Mouse (Mus musculus) gastrocnemius, postnatal 36 days (tissue): ENCODE data around the gene Vps53. TPM values are rescaled to one million over a fixed set of nuclear protein-coding genes. Genes with fewer than 3 reads are reported as not detected.
"Not testable (repeated sequence)": the region's sequence is repeated elsewhere in the genome, so short reads cannot be mapped to it uniquely, and the experiment has no call there.

ENCODE experiments used
- DNase-seq, 2 experiments: peaks; one replicate each; pipeline ENCODE4 v3.0.0; 2022
- intact Hi-C: fragments of 180-260 bp; cut with DNase I; formaldehyde crosslinking; loops from one replicate; pipeline ENCODE4 v1.15.1; 2025
- total RNA-seq, 2 experiments: library from RNA; stranded (reverse); gene quantifications; 2 replicates each; pipeline ENCODE4 v1.2.3; 2021

Vps53 gene
- total RNA-seq, 2 experiments from 2014 or later = 20.2 TPM

DNA sequence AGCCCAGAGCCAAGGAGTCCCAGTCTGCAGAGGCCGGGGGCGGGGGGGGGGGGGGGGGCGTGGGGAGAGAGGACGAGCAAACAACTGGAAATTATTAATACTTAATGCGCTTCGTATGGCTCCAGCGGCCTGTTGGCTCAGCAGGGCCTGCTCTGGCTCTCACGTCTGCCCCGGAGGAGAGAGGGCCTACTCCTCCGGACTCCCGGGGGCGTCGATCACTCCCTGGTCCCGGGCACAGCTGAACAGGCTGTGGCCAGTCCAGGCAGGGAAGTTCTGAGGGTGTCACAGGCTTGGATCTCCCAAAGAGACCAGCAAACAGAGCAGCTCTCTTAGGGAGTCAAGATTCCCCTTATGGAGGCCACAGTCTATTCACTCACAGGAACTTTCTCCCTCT lies 151.4 kb downstream of the Vps53 start:
- intact Hi-C loops = loop anchor here (5.0 kb wide), 2 partner anchors 54 to 139 kb away; no protein-coding TSS in a partner anchor
- no peak for DNase-seq

DNA sequence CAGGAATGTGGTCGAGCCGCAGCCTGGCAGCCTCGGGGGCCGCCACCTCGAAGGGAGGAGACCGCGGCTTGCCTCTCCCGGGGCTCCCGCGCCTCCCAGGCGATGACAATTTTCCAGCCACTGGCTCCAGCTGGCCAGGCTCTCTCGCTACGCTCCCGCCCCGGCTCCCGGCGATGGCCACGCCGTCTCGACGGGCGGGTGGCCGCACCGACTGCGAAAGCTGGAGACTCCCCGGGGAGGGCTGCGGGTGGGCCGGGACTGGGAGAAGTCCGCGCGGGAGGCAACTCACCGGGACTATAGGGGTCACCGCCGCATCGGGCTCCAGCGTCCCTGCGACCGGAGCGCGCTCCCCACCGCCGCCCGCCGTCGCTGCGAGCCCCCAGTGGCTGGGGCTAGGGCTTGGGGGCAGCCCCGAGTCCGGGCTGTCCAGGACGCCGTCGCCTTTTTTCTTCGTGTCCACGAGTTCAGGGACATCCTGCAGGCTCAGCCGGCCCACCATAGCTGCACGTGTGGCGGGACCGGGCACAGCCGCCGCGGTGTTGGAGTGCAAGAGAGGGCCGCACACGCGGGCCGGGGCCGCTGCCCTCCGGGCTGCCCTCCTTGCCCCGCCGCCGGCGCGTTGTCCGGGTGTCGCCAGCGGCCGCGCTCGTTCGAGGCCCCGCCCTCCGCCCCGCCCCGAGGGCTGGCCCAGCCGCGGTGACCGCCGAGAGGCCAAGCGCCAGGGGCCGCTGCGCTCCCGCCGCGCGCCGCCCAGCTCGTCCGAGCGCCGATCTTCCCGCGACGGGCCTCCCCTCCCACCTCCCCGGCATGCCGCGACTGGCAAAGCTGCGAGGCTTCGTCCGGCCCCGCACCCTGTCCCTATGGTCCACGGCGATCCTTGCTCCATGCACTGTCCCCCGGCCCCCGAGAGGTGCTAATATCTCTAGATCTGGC lies 152.0 kb downstream of the Vps53 start, which contains the start of gene Rflnb:
Rflnb (minus strand) TSS at position 644 of the 933 bp plus-strand sequence.
- peak; percentile 85 to 87 for DNase-seq
- intact Hi-C loops = loop anchor here (5.0 kb wide), 2 partner anchors 55 to 140 kb away; no protein-coding TSS in a partner anchor

DNA sequence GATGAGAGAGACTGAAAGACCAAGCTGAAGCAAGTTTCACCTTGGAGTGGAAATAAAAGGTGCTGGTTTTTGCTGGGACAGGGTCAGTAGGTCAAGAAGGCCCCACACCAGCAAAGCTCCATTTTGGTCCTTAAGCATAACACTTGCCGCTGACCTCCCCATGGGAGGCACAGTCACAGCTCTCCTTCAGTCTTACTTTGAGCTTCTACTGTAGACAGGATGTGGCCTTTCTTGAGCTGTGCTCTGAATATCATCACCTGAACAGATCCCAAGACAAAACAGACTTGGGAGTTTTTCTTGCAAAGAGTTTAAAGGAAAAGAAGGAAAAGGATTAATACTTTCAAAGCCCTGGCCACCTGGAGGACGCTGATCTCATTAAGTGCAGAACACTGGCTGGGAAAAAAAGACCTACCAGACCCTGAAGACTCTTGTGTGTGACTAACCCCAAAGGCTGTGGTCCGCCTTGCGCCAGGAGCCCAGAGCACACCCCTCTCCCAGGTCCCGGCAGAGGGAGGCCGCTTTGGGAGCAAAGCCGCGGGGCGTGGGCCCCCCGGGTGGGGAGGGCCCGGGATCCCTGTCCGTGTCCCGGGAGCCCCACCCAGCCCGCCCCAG lies 152.8 kb downstream of the Vps53 start:
- DNase-seq = no peak
- intact Hi-C loops = loop anchor here (5.0 kb wide), 2 partner anchors 56 to 141 kb away; no protein-coding TSS in a partner anchor

DNA sequence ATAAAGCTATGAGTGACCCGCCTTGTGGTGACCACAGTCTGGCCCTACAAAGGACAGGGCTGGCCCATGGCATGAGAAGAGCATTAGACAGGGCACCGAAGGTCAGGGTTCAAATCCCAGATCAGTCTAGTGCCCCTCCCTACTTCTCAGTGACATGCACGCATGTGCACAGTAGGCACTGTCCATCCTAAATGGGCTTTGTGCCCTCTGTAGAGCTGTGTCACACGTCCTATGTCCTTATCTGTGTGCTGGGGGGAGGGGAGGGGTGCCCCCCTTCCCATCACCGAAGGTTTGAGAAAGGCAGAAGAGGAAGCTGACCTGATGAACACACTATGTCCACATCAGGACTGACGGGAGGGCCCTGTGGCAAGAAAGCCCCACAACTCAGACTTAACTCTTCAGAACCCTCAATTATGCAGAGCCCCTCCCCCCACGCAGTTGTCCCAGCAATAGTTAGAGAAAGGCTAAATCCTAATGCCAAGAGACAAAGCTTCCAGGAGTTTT lies 154.3 kb downstream of the Vps53 start:
- DNase-seq = no peak
- intact Hi-C loops = loop anchor here (5.0 kb wide), 2 partner anchors 57 to 142 kb away; no protein-coding TSS in a partner anchor

DNA sequence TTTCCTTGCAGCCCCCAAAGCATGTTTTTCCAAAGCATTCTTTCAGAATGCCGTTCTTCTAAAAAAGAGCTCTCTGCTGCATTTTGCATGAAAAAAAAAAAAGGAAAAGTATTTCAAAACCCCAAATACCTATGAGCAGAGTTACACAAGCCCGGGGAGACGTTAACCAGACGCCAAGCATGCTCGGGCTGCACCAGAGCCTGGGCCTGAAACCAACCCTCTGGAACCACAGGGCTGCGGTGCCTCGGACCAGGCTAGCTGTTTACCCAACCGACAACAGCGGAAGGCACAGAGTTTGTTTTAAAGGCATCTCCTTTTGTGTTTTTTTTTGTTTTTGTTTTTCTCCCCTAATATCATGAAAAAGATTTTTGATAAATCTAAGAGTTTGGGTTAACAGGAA lies 158.5 kb downstream of the Vps53 start:
- DNase-seq = no peak
- intact Hi-C loops = no loop called here

DNA sequence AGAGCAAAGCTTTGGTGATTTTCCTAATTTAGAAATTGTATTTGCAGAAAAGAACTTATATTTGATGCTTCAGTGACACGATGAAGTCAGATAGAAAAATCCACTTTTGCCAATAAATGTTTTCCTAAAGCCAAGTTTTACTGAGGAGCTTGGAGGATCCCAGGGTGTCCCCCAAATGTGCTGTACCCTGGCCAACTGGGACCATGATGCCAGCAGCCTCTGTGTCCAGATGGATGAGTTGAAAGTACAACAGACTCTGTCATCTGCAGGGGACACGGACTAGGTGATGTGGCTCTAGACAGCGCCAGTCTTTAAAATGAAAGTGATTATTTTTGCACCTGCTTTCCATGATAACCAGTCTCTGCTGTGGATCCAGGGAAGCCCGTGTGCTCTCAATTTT lies 159.6 kb downstream of the Vps53 start:
- DNase-seq = no peak
- intact Hi-C loops = no loop called here

DNA sequence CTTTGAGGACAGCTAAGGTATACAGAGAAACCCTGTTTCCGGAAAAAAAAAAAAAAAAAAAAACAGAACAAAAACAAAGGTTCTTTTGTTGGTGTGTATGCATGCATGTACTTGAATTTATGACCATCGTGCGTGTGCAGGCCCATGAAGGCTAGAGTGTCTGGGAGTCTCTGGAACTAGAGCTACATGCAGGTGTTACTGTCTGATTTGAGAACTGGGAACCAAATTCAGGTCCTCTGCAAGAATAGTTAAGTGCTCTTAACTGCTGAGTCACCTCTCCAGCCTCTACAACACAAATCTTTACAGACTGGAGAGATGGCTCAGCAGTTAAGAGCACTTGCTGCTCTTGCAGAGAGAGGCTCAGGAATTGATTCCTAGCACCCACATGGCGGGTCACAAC lies 163.6 kb downstream of the Vps53 start:
- intact Hi-C loops = no loop called here

DNA sequence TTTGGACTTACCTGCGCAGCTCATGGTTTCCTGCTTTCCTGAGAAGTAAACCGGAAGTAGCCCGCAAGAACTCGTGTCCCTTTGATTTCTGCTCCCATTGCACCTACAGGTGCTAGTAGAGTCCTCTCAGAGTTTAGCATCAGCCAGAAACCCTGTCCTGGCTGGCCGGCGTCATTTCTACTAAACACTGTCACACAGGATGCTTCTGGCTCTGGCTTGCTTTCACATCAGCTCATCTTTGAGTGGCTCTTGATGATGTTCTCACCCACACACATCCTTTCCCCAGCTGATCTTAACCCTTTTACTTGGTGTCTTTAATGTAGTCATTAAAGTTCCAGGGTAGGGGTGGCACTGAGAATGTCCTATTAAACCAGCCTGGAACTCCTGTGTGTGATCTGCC lies 164.2 kb downstream of the Vps53 start:
- intact Hi-C loops = no loop called here
- DNase-seq = no peak

More for the DNA sequence above, 163.6 kb downstream of the Vps53 start:
- no peak for DNase-seq

DNA sequence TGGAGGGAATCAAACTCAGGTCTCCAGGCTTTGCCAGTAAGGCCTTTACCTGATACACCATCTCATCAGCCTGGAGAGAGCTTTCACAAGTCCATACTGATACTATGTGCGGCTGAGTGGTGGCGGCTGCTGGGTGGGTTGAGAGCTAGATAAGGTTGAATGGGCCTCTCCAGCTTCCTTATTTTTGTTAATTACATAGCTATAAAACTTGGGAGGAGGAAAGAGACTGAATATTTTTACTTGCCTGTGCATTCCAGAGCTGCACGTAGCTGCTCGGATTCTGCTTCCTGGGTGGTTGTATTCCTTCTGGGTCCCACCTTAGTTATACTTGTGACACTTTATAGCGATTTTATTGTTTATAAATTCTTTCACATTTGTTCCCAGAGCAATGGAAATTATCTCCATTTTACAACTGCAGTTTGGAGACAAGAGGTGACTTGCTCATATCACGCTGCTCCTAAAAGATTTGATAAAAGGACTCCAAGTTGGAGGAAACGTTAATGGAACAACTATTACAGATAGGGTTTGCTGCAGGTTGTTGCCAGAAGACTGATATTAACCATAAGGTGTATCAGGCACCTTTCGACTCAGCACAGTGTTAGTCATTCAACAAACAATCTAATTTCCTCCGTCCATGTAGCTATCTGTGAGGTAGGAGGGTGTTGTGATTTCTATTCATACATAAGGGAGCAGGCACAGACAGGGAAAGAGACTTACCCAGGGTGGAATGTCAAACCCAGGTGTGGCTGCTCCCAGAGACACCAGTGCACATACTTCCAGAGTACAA lies 168.4 kb downstream of the Vps53 start:
- no peak for DNase-seq

DNA sequence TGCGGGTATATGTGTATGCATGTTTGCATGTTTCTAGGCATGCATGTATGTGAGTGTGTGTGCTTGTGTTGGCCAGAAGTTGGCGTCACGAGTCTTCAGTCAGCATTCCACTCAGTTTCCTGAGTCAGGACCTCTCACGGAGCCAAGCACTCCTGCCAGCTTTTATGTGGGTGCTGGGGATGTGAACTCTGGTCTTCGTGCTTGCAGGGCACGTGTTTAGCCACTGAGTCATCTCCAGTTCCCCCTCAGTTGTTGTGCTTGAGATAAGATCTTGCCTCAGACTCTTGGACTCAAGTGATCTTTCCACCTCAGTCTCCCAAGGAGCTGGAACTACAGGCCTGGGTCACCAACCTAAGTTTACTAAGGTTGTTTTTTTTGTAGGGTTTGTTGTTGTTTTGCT lies 170.3 kb downstream of the Vps53 start:
- intact Hi-C loops = no loop called here

More for the DNA sequence above, 168.4 kb downstream of the Vps53 start:
- intact Hi-C loops = no loop called here

DNA sequence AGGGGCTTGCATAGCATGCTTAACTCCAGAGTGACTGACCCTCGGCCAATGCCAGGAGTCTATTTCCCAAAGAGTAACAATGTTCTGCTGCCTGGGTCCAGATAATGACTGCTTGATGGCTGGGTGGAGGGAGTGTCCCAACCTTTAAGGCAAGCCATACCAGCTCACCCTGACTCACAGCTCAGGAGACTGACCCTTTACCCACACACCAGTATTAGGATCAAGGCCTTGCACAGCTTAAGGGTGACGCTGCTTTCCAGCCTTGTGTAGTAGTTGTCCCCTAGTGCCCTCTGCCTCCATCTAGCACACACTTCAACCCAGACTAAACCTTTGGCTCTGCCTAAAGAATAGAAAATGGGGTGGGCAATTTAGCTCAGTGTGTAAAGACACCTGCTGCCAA lies 171.3 kb downstream of the Vps53 start:
- intact Hi-C loops = no loop called here
- DNase-seq = no peak

More for the DNA sequence above, 170.3 kb downstream of the Vps53 start:
- no peak for DNase-seq

DNA sequence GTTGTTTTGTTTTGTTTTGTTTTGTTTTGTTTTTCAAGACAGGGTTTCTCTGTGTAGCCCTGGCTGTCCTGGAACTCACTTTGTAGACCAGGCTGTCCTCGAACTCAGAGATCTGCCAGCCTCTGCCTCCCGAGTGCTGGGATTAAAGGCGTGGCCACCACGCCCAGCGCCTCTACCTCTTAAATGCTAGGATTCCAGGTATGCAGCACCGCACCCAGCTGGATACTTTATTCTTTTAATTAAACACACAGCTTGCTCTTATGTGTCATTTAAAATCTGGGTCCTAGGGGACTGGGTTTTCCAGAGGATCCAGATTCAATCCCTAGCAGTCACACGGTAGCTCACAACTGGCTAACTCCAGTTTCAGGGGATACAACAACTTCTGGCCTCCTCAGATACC lies 175.2 kb downstream of the Vps53 start:
- DNase-seq, intact Hi-C loops: not testable (repeated sequence)

DNA sequence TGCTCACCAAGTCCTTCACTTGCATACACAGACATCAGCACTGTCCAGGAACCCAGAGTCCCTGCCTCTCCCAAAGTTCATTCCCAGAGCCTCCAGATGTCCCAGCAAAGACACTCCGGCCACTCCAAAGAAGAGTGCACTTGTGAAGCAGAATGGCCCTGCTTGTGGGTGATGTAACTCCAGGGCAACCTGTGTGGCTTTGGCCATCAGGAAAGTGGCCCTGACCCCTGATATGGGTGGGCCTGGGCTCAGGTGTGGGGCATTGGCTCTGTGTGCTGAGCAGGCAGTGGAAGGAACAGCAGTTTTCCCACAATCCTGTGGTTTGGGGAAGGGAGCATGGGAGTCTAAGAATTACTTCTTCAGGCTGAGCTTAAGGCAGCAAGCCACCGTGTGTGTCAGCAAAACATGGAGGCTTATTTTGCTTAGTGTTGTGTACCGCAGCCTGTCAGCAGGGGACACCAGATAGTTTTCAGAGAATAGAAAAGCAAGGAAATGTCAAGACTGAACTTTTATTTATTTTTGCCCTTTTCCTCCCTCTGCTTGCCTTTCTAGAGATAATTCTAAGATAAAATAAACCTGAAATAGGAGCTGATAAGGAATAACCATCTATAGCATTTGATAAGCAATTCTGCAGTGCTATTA lies 178.1 kb downstream of the Vps53 start:
- intact Hi-C loops = no loop called here
- DNase-seq = no peak

DNA sequence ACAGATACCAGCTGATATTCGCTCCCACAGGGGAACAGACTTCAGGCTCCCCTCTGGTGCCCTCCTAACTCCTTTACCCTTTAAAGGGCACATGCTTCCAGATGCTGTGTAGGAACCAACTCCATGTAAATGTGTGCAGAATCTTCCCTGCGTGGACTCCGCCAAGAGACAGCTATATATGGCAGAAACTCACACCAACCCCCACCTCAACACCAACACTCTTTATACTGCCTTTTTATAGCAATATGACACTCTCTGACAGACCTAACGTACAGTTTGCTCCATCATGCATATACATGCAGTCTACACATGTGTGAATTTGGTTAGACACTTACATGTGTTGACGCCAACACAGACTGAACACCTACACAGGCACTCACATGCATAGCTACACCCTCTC lies 178.7 kb downstream of the Vps53 start:
- DNase-seq = no peak
- intact Hi-C loops = no loop called here

DNA sequence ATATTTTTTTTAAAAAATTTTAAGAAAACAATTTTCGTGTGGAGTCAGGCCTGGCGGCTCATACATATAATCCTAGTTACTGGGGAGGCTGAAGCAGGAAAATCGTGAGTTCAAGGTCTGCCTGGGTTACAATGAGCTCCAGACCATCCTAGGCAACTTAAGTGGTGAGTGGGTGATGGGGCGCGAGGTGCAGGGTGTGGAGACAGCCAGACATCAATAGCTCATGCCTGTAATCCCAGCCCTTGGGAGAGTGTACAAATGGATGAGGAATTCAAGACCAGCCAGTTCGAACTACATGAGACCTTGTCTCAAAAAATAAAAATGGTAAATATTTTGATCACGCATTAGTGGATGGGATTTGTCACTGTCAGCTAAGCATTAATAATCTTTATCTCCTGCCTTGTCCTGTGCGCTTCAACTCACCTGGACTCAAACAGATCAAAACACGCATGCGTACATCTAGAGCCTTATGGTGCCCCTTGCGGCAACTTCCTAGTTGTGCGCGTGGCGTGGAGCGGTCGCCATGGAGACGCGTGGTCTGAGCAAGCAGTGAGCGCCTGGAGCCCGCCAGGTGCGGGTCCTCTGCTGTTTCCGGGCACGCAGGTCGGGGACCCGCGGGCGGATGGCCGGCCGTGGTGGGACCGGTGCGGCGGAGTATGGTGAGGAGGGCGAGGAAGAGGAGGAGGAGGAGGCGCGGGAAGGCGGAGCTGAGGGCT lies 179.8 kb downstream of the Vps53 start, which contains the start of gene 1700016K19Rik:
1700016K19Rik (plus strand) TSS at position 473 of the 716 bp plus-strand sequence.
- intact Hi-C loops = no loop called here
- DNase-seq = peak; percentile 40 to 53
